Mouse (Mus musculus) frontal cortex, adult (tissue): Measurements from ENCODE around the gene Pnck.

Experiments used
- ATAC-seq: cut with Nextera tagmentation; 2 replicates; pipeline ENCODE4 v1.9.2; 2017; ENCODE audit warnings: mild to moderate bottlenecking, moderate library complexity, mixed read lengths; ENCODE audit not compliant: low TSS enrichment

The Pnck gene

DNA sequence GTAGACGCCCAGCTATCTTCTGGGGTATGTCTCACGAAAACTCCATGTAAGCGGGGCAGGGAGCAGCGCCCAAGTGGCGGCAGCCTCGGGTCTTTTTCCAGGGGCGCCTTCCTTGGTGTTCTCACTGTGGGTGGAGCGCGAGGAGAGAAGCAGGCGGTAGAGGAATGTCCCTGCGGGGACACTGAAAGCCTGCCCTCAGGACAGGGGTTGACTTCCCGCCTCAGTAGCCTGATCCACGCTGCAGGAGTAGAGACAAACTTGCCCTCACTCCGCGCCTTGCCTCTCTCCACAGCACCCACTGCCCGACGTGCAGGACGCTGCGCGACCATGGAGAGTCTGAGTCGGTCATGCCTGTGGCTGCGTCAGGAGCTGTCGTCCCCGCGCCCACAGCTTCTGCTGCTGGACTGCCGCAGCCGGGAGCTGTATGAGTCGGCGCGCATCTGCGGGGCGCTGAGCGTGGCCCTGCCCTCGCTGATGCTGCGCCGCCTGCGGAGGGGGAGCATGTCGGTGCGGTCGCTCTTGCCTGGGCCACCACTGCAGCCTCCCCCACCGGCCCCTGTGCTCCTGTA, 19.9 kb downstream of the Pnck start:
- peak; percentile 73 for ATAC-seq

DNA sequence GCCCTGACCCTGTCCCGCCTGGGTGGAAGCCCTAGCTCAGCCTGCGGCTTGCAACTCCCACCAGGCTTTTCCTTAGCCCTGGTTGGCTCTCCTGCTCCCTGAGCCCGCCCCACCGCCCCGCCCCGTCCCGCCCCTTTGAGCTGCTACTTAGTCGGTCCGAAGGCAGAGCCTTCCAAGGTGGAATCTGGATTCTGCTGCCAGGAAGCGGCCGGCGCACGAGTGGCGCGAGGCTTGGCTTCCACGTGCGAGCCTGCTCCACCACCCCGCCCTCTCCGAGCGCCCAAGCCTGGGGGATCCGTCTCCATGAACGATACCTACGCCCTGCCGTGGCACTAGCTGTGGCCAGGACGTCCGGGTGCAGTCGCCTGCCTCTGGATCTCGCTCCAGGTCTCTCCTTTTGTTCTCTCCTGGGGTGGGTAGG, 20.7 kb downstream of the Pnck start, which contains the start of gene Dusp9:
Dusp9 (plus strand) TSS at position 165 of the 421 bp plus-strand sequence.
- ATAC-seq = peak; percentile 28; the same call in 1 of the 2 replicates

DNA sequence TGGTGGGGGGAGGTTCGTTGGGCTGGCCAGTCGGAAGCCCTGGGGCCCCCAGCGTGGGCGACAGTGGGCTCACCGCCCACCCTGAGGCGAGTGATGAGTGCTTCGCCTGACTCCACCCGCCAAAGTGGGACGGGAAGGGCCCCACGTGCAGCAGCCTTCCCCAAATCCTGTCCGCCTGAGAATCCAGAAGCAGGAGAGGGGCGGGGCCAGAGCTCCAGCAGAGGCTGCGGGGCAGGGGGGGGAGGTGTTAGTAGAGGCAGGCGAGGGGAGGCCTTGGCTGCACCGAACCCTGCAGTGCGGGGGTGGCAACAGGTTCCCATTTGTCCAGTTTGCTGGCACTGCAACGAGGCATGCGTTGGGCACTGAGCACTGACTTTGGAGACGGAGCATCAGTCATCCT, 22.5 kb downstream of the Pnck start:
- ATAC-seq = 0 out of 2 replicates have a peak, but pooled peaks have one; percentile 8

DNA sequence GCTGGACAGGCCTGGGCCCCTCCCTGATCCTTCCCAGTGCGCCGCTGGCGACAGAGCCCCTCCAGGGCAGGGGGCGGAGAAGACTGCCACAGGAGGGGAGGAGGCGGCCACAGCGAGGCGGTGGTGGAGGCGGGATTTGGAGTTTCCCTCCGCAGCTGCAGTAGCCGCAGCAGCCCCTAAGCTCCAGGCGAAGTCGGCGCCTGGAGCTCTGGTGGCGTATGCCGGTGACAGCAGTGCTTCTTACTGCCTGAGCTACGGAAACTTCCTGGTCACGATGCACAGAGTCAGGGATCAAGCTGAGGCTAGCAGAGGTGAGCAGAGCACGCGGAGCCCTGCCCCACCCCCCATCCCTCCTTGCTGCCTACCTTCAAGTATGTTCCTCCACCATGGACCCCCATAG, 24.5 kb downstream of the Pnck start:
- ATAC-seq = 0 out of 2 replicates have a peak, but pooled peaks have one; percentile 29

DNA sequence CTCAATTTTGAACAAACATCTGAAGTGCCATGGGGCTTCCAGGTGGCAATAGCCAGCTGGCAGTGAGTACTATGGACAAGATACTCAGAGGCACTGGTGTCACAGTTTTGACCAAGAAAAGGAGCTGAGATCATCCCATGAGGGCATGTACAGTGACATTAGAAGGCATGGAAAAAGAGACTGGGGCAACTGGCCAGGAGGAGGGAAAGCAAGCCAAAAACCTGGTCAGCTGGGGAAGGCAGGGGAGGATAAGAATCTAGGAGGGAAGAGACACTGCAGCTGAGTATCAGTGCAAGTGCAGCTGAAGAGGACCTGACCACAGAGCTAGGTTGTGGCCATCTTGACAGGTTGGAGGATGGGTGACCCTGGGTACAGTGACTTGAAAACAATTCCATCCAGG, 32.9 kb downstream of the Pnck start:
- no peak for ATAC-seq

DNA sequence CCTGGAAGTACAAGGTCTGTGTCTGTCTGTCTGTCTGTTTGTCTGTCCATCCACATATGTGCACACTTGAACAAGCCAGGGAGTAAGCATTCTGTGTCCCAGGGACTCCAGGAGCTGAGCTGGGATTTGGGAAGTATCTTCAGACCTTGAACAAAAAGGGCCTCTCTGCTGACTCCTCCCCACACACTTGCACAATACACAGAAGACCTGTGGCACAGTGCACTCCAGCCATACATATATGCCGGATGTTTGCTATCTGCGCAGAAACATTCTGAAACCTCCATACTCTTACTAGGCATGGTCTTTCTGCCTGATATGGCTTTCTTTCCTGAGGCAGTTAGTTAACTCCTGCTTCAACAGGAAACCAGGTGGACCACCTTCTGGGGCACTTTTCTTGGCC, 40.0 kb downstream of the Pnck start:
- no peak for ATAC-seq

DNA sequence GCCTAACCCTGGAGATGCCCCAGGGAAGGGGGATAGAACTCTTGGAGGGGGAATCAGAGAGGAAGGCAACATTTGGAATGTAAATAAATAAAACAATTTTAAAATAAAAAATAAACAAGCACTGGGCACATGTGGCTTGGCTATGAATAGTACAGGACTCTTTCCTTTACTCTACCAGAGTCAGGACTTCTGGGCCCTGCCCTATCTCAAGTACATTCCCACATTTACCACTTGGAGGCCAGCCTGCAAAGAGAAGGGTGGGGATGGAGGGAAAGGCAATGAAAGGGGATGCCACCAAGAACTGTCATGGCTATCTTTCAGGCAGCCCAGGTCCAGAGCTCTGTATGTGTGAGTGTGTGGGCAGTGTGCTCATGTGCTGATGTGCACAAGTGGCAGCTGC, 40.5 kb downstream of the Pnck start:
- no peak for ATAC-seq

DNA sequence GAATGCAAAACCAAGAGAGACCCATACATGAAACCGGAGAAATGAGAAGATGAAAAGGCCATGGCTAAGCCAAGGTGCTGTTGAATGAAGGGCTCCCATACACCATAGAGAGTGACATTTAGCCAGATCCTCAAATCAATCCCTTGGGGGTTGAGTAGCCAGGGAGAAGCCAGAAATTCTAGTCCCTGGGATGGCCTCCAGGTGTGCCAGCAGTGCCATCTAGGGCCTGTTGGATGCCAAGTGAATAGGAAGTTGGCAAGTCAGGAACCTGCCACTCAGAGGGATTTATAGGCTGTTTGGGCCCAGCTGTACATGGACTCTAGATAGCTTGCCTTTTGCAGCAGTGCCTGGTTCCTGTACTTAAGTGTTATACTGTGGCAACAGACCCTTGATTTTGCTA, 44.0 kb downstream of the Pnck start:
- no peak for ATAC-seq

DNA sequence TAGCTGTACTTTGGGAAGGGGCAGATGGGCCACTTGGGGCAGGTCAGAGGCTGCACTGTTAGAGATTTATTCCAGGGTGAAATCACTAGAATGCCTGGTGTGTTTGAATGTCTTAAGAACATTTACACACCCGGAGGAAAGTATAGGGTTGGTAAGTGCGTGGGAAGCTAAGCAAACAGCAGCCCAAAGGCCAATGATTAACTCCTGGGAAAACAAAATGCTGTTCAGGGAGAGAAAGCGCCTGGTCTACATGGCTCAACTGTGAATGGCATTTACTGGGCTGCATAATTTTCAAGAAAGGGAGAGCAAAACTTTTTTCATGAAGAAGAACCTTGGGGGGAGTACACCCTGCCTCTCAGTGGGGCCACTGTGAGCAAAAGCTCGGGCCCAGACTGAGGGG, 46.3 kb downstream of the Pnck start:
- no peak for ATAC-seq
